Mouse (Mus musculus) C2C12 (cell line): ENCODE measurements around the gene Upk2. TPM values are rescaled to one million over a fixed set of nuclear protein-coding genes. Genes with fewer than 3 reads are reported as not detected.

ENCODE experiments used
- H3K27me3 ChIP-seq: one replicate; pipeline ENCODE4 v1.6.1; 2011; ENCODE audit not compliant: control insufficient read depth, insufficient read depth, insufficient read length
- H3K36me3 ChIP-seq: one replicate; pipeline ENCODE4 v1.6.1; 2011; ENCODE audit not compliant: control insufficient read depth, insufficient read depth
- H3K4me3 ChIP-seq: one replicate; pipeline ENCODE4 v1.5.1; 2011; ENCODE audit warnings: mild to moderate bottlenecking, control low read depth; ENCODE audit not compliant: poor library complexity, insufficient read depth, severe bottlenecking
- H3K79me2 ChIP-seq: one replicate; pipeline ENCODE4 v1.6.1; 2011; ENCODE audit not compliant: control insufficient read depth, insufficient read depth
- H3K79me3 ChIP-seq: one replicate; pipeline ENCODE4 v1.6.1; 2011; ENCODE audit warnings: low read depth, control low read depth
- H3ac ChIP-seq: one replicate; pipeline ENCODE3; 2011; ENCODE audit warnings: low read depth; ENCODE audit not compliant: control insufficient read depth, insufficient read length
- CEBPB ChIP-seq: IDR thresholded peaks from one replicate; pipeline ENCODE4 v1.6.1; 2011; ENCODE audit warnings: low read depth, mild to moderate bottlenecking, control low read depth, moderate library complexity
- CTCF ChIP-seq: IDR thresholded peaks from one replicate; pipeline ENCODE4 v1.5.1; 2011; ENCODE audit not compliant: control insufficient read depth, insufficient read depth, insufficient read length
- FOSL1 ChIP-seq: IDR thresholded peaks from one replicate; pipeline ENCODE4 v1.8.0; 2011; ENCODE audit warnings: mild to moderate bottlenecking, low read length; ENCODE audit not compliant: poor library complexity, insufficient read depth, severe bottlenecking
- MAX ChIP-seq: IDR thresholded peaks from one replicate; pipeline ENCODE4 v1.6.1; 2011; ENCODE audit warnings: mild to moderate bottlenecking, control low read depth
- MYOD1 ChIP-seq: IDR thresholded peaks from one replicate; pipeline ENCODE4 v1.6.1; 2011; ENCODE audit warnings: low read depth; ENCODE audit not compliant: control insufficient read depth, insufficient read length
- MYOG ChIP-seq: IDR thresholded peaks from one replicate; pipeline ENCODE4 v1.6.1; 2011; ENCODE audit not compliant: control insufficient read depth, insufficient read length; ENCODE audit errors: extremely low read depth
- USF1 ChIP-seq: IDR thresholded peaks from one replicate; pipeline ENCODE4 v1.6.1; 2011; ENCODE audit warnings: low read depth, mild to moderate bottlenecking, control low read depth, moderate library complexity
- polyA plus RNA-seq: library from polyadenylated mRNA; unstranded; fragments of >200 nt; fragmentation: generic; extraction: Trizol; gene quantifications from one replicate; pipeline ENCODE4 v1.2.1, GENCODE M21; 2012; ENCODE audit warnings: missing spikeins

Upk2 gene
- polyA plus RNA-seq, 1 experiment = 0.04 TPM

DNA sequence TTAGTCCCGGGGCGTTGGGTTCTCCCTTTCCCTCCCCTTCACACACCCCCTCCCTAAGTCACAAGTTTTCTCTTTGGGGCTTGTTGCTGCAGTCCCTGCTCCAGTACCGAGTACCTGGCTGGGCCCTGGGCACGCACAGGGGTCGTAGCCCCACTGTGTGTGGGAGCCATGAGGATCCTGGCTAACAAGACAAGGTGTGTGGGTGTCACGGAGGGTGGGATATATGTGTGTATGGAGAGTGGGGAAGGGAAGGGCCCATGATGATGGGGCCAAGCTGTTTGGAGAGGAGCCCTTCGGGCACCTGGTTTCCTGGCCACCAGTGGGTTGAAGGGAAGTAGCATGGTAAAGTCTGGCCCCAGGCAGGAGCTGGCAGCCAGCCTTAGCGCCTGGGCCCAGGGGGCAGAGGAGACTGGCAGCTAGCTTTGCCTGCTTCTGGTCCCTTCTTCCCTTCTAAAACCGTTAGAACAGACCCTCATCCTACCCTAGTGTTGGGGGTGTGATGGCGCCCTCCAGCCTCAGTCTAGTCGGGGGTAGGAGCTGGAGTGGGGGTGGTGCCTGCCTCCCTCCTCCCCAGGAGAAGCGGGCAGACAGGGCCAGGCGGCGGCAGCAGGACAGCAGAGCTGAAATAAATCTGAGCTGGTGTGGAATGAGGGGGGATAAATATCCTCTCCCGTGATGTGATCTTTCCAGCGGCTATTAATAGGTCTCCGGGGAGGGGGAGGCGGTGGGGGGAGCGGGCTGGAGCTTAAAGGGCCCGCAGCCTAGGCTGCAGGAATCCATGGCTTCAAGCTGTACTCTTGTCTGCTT lies 44.8 kb upstream of the Upk2 start:
- peaks cover 24% of the 10 kb centered on the region for H3K36me3 ChIP-seq
- peaks cover 83% of the 10 kb centered on the region for H3K79me2 ChIP-seq
- peak overlapping the region; percentile 47 for H3ac ChIP-seq
- peak overlapping the region; percentile 50 for H3K4me3 ChIP-seq
- peaks cover 46% of the 10 kb centered on the region for H3K79me3 ChIP-seq
- H3K27me3 ChIP-seq = no peaks in the 10 kb centered on the region
- no peak for TF ChIP-seq CTCF
- no peak for TF ChIP-seq USF1
- peak; percentile 5 for TF ChIP-seq MAX
- TF ChIP-seq MYOD1 = no peak
- no peak for TF ChIP-seq CEBPB
- TF ChIP-seq FOSL1 = no peak
- no peak for TF ChIP-seq MYOG

DNA sequence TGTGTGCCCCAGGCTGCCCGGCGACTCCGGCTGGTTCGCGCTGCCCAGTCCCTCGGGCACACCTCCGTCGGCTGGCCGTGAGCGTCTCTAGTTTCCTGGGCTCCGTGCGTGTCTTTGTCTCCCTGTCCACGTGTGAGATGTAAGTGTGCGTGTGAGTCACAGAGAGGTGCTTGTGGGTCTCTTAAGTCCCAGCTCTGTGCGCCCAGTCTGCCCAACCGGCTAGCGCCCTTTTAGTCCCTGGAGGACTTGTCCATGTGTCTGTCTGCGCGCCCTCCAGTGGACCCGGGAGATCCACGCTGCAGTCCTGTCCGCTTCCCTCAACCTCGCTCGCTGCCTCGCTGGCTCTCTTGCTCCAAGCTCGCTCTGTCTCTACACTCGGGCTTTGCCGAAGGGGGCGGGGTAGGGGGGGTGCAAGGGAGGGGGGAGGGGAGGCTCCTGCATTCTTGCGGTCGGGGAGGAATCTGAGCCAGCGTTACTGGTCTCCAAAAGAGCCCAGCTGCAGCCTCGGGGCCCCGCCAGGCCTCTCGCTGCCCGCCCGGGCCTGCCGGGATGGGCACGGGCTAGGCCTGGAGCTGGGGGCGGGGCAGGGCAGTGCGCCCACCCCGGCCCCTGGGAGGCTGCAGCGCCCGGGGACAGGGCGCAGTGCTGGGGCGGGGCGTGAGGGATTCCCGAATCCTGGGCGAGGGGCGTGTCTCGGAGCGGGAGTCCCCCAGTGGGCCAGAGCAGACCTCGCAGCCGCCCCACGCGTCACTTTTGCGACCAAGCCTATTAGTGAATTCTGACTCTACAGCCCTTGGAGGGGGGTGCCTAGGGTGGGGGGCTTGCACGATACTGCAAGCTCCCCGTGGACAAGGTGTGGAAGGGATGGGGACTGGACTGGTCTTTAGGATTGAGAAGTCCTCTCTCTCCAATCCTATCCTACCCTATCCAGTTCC lies 43.9 kb upstream of the Upk2 start:
- peaks cover 15% of the 10 kb centered on the region for H3K36me3 ChIP-seq

DNA sequence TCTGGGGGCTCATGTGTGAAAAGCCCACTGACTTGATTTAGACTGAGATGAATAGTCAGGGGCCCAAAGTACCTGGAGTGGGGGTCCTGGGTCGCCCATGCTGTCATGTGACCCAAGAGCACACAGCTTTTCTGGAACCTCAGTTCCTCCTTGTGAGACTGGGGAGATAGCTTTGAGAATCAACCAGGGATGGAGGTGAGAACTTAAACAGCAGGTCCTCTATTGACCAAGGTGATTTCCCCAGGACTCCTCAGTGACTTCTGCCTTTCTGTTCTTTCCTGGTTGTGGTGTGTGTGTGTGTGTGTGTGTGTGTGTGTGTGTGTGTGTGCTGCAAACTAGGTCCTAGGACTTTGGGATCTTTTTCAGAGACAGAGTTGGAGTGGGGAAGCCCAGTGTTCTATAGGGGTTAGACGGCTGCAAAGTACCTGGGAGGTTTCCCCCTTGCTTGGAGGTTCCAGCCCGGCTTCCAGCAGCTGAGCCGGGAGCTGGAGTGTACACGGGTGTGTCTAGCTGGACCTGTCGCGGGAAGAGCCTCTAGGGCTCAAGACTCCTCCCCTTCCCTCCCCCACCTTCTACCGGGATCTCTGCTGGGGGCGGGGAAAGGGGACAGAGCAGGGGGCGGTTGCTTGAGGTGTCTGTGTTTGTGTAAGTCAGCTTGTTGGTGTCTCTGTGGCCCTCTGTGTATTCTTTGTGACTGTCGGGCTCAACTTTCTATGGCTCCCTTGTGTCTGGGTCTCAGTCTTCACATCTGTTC lies 43.0 kb upstream of the Upk2 start:
- TF ChIP-seq USF1 (peak; percentile 18), FOSL1 (no peak)
- peak overlapping the region; percentile 28 for H3K4me3 ChIP-seq
- peaks cover 41% of the 10 kb centered on the region for H3K79me3 ChIP-seq
- H3ac ChIP-seq = peak overlapping the region; percentile 71
- peaks cover 83% of the 10 kb centered on the region for H3K79me2 ChIP-seq
- H3K36me3 ChIP-seq = peaks cover 6% of the 10 kb centered on the region
- H3K27me3 ChIP-seq = no peaks in the 10 kb centered on the region

More for the DNA sequence above, 43.9 kb upstream of the Upk2 start:
- Histone ChIP-seq H3K79me2 (peaks cover 83% of the 10 kb centered on the region), H3K27me3 (no peaks in the 10 kb centered on the region), H3K79me3 (peaks cover 43% of the 10 kb centered on the region), H3ac (peak overlapping the region; percentile 71), H3K4me3 (peak overlapping the region; percentile 50)
- TF ChIP-seq CTCF (peak; percentile 79), MAX (no peak)

DNA sequence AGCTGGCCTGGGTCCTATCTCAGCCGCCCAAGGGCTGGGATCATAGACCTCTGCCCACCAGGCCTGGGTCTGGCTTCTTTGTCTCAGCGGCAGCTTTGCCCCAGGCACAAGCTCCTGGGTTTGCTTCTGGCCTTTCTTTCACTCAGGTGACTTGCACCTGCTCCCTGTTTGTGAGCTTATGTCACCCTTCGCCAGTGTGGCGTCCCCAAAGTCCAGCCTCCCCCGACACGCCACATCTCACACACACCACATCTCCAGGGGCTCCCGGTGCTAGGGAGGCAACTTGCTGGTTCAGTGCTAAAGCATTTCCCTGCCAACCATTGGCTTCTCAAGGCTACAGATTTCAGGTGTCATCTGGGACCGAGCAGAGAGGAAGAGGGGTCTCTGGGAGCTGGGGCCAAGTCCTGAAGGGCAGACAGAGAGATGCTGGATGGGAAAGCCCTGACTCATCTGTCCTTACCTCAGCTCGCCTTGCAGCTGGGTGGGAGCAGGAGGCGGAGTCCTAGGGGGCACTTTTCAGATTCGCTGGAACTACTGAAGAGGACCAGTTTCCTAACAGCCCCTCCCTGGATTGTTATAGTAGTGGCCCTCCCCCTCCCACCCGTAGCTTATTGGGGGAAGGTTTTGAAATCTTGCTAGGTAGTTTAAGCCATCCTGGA lies 42.2 kb upstream of the Upk2 start:
- peaks cover 43% of the 10 kb centered on the region for H3K79me3 ChIP-seq
- no peak for TF ChIP-seq FOSL1
- no peak for TF ChIP-seq CTCF
- TF ChIP-seq MAX = no peak
- TF ChIP-seq MYOG = no peak
- no peak for TF ChIP-seq CEBPB
- no peak for TF ChIP-seq MYOD1
- TF ChIP-seq USF1 = no peak
- H3K79me2 ChIP-seq = peaks cover 83% of the 10 kb centered on the region
- no peaks in the 10 kb centered on the region for H3K36me3 ChIP-seq
- H3ac ChIP-seq = no peak overlapping the region
- H3K27me3 ChIP-seq = no peaks in the 10 kb centered on the region
- no peak overlapping the region for H3K4me3 ChIP-seq

DNA sequence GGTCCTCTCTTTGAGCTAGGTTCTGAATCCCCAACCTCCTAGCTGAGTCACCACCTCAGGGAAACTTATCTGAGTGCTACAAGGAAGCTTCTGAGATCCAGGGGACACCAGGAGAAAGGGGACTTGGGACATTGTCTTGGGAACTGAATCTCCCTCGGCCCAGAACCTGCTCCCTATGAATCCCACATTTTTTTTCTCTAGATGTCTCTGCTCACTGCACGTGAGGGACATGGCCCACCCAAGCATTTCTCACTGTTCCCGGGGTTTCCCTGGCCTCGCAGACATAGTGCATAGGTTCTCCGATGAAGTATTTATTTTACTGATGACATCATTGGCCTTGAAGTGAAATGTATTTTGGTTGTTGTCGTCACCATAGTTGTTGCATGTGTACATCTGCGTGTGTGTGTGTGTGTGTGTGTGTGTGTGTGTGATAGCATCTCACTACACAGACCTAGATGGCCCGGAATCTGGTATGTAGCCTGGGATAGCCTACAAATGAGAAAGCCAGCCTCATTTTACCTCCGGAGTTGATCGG lies 41.1 kb upstream of the Upk2 start:
- Histone ChIP-seq H3K79me3 (peaks cover 48% of the 10 kb centered on the region), H3K79me2 (peaks cover 83% of the 10 kb centered on the region), H3K4me3 (no peak overlapping the region), H3K36me3 (peaks cover 3% of the 10 kb centered on the region), H3K27me3 (no peaks in the 10 kb centered on the region), H3ac (no peak overlapping the region)
- TF ChIP-seq MAX (no peak), USF1 (no peak), MYOG (no peak), CEBPB (no peak), CTCF (no peak), MYOD1 (no peak), FOSL1 (no peak)
